Mouse (Mus musculus): ENCODE measurements around the gene Cpeb2.

- TF ChIP-seq CTCF (IDR thresholded peaks at IDR 0.05; ENCODE audit: insufficient read depth, low read length): no peak
- TF ChIP-seq POLR2A (IDR thresholded peaks at IDR 0.05; ENCODE audit: borderline replicate concordance, extremely low read depth, low read depth, low read length): no peak
Measured at GRCm38 (mm10) chr5:43337212-43337611, 104.2 kb downstream of the Cpeb2 start.

Data from lung, adult 2 months (tissue).